ENCODE assay signal across 14 mouse cellular contexts in the genomic region with DNA sequence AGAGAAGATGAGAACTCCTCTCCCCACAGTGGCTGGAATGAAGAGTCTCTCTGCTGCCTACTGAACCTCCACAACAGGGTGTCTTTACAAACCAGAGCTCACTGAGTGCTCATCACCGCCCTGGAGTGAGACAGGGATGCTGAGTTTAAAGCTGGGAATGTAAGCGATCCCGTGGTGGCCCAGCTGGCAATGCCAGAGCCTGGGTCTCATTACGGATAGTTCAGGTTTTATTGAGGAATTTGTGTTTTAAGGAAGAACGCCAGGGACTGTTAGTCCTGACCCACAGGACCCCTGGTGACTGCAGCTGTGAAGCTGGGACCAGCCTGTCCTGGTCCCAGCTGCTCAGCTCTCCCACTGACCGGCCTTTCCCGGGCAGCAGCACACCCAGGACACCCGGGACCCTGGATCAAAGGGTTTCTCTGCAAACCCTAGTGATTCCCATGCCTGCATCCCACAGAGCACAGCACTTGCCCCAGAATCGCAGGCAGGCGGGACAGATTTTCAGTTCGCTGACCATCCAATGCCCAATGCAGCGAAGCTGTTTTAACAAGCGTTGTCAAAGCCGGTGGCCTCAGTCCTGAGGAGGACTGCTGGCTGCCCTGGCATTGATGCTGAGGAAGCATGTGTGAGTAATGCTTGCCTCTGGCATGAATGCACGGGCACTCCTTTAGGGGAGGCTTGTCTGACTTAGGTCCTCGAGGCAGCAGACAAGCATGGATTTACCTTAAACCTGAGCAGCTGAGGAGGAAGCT.
A peak's percentile ranks its signal among the peaks of the same experiment; 100 is the strongest.
DNase-seq lines count a peak whose midpoint lies in the region; ATAC-seq and TF ChIP-seq lines count a peak whose summit lies in the region.
"Had no signal": no experiment of that assay in that cellular context is flagged by ENCODE, and none has a peak within 500 bp of the region (broad histone marks: within the 10 kb centered on the region; RNA-seq: fewer than 3 reads in every experiment).

No protein-coding gene starts in this region.

- H3K9ac ChIP-seq in forebrain, embryonic 14.5 days (ENCODE audit: low read length), result no peak overlapping the region
- H3K9ac ChIP-seq in stomach, embryonic 16.5 days (ENCODE audit: low read length), result no peak overlapping the region
- no peak overlapping the region for H3K9ac ChIP-seq in stomach, postnatal 0 days (ENCODE audit: low read length)
- H3K9ac ChIP-seq in limb, embryonic 15.5 days, result no peak overlapping the region
- no peak overlapping the region for H3K9ac ChIP-seq in intestine, embryonic 16.5 days (ENCODE audit: low read depth, low read length)

- no peak overlapping the region for H3K4me2 ChIP-seq in forebrain, embryonic 14.5 days (ENCODE audit: low read length)
- no peak overlapping the region for H3K4me2 ChIP-seq in stomach, embryonic 16.5 days (ENCODE audit: low read depth, low read length)
- no peak overlapping the region for H3K4me2 ChIP-seq in stomach, postnatal 0 days (replicated peaks; ENCODE audit: low read depth)
- peak overlapping the region; percentile 3; the same call in 1 of the 2 replicates for H3K4me2 ChIP-seq in limb, embryonic 15.5 days
- no peak overlapping the region for H3K4me2 ChIP-seq in intestine, embryonic 16.5 days (ENCODE audit: low read depth, low read length)

- H3K4me1 ChIP-seq in forebrain, embryonic 10.5 days, result peaks cover 36% of the 10 kb centered on the region
- H3K4me1 ChIP-seq in forebrain, embryonic 14.5 days (ENCODE audit: control insufficient read depth, insufficient read depth, low read length), result no peaks in the 10 kb centered on the region
- peaks cover 14% of the 10 kb centered on the region; the same call in 1 of the 2 replicates for H3K4me1 ChIP-seq in stomach, embryonic 16.5 days (ENCODE audit: control insufficient read depth, insufficient read depth, low read length)
- no peaks in the 10 kb centered on the region for H3K4me1 ChIP-seq in stomach, postnatal 0 days (replicated peaks; ENCODE audit: control insufficient read depth, insufficient read depth)
- H3K4me1 ChIP-seq in limb, embryonic 15.5 days, result peaks cover 41% of the 10 kb centered on the region
- peaks cover 14% of the 10 kb centered on the region for H3K4me1 ChIP-seq in intestine, embryonic 16.5 days (ENCODE audit: control insufficient read depth, insufficient read depth, low read length)
- H3K4me1 ChIP-seq: megakaryocyte, embryonic 14.5 days had no signal

- no peaks in the 10 kb centered on the region for H3K36me3 ChIP-seq in forebrain, embryonic 10.5 days (replicated peaks)
- H3K36me3 ChIP-seq in forebrain, embryonic 14.5 days (ENCODE audit: control insufficient read depth, insufficient read depth, low read length), result no peaks in the 10 kb centered on the region
- no peaks in the 10 kb centered on the region for H3K36me3 ChIP-seq in stomach, embryonic 16.5 days (ENCODE audit: control insufficient read depth, insufficient read depth, low read length)
- H3K36me3 ChIP-seq in stomach, postnatal 0 days (ENCODE audit: control insufficient read depth, insufficient read depth, low read length), result no peaks in the 10 kb centered on the region
- H3K36me3 ChIP-seq in limb, embryonic 15.5 days, result no peaks in the 10 kb centered on the region
- H3K36me3 ChIP-seq in intestine, embryonic 16.5 days (ENCODE audit: control insufficient read depth, insufficient read depth, low read length), result no peaks in the 10 kb centered on the region

- no peak for ATAC-seq in forebrain, embryonic 14.5 days
- no peak for ATAC-seq in stomach, embryonic 16.5 days (ENCODE audit: insufficient read depth, low FRiP score)
- no peak for ATAC-seq in stomach, postnatal 0 days (ENCODE audit: low FRiP score, low TSS enrichment)
- ATAC-seq in limb, embryonic 15.5 days (ENCODE audit: insufficient number of reproducible peaks, low FRiP score, low TSS enrichment, low read depth), result no peak
- no peak for ATAC-seq in intestine, embryonic 16.5 days
- ATAC-seq: forebrain, embryonic 16.5 days had no signal

- no peak for DNase-seq in forebrain, embryonic 10.5 days (ENCODE audit: extremely low spot score, low spot score)
- no peak for DNase-seq in forebrain, embryonic 14.5 days (ENCODE audit: low spot score)
- DNase-seq in stomach, postnatal 0 days (ENCODE audit: low spot score), result no peak
- DNase-seq in testis, postnatal 10 days (ENCODE audit: low spot score), result peak; percentile 50
- DNase-seq in kidney, postnatal 10 days, result no peak
- DNase-seq: cerebellum, adult 11-12 months; heart, postnatal 14 days; spleen, adult 18-20 months had no signal

- H3K27ac ChIP-seq in forebrain, embryonic 10.5 days, result peak overlapping the region; percentile 26; the same call in 1 of the 2 replicates
- H3K27ac ChIP-seq in forebrain, embryonic 14.5 days (ENCODE audit: low read depth, low read length), result no peak overlapping the region
- 0 out of 2 replicates have a peak overlapping the region, but pooled peaks have one; percentile 6 for H3K27ac ChIP-seq in stomach, embryonic 16.5 days (ENCODE audit: low read length)
- no peak overlapping the region for H3K27ac ChIP-seq in stomach, postnatal 0 days (replicated peaks)
- no peak overlapping the region for H3K27ac ChIP-seq in limb, embryonic 15.5 days
- no peak overlapping the region for H3K27ac ChIP-seq in intestine, embryonic 16.5 days (ENCODE audit: low read length)
- H3K27ac ChIP-seq: layer of hippocampus, adult 2 months had no signal

- TF ChIP-seq EP300 in stomach, postnatal 0 days (optimal IDR thresholded peaks at IDR 0.05), result no peak

- TF ChIP-seq CTCF in stomach, postnatal 0 days (IDR thresholded peaks at IDR 0.05; ENCODE audit: low read depth), result no peak

- WGBS in forebrain, embryonic 10.5 days, result 54% methylated on average over 16 of the region's 16 CpGs
- WGBS in forebrain, embryonic 14.5 days, result 40% methylated on average over 16 of the region's 16 CpGs
- WGBS in stomach, embryonic 16.5 days, result 63% methylated on average over 16 of the region's 16 CpGs
- 58% methylated on average over 16 of the region's 16 CpGs for WGBS in stomach, postnatal 0 days
- WGBS in limb, embryonic 15.5 days, result 33% methylated on average over 16 of the region's 16 CpGs
- 59% methylated on average over 16 of the region's 16 CpGs for WGBS in intestine, embryonic 16.5 days

- H3K9me3 ChIP-seq in forebrain, embryonic 10.5 days, result no peaks in the 10 kb centered on the region
- H3K9me3 ChIP-seq in forebrain, embryonic 14.5 days (replicated peaks; ENCODE audit: control insufficient read depth, low read length), result no peaks in the 10 kb centered on the region
- no peaks in the 10 kb centered on the region for H3K9me3 ChIP-seq in stomach, embryonic 16.5 days (replicated peaks; ENCODE audit: control insufficient read depth, low read length)
- no peaks in the 10 kb centered on the region for H3K9me3 ChIP-seq in stomach, postnatal 0 days (ENCODE audit: control insufficient read depth, low read length)
- no peaks in the 10 kb centered on the region for H3K9me3 ChIP-seq in limb, embryonic 15.5 days
- no peaks in the 10 kb centered on the region for H3K9me3 ChIP-seq in intestine, embryonic 16.5 days (ENCODE audit: control insufficient read depth, low read length)

- no peak overlapping the region for H3K4me3 ChIP-seq in forebrain, embryonic 10.5 days
- no peak overlapping the region for H3K4me3 ChIP-seq in forebrain, embryonic 14.5 days (ENCODE audit: low read depth, low read length)
- H3K4me3 ChIP-seq in stomach, embryonic 16.5 days (replicated peaks; ENCODE audit: low read length), result no peak overlapping the region
- H3K4me3 ChIP-seq in stomach, postnatal 0 days (ENCODE audit: low read depth, low read length), result no peak overlapping the region
- H3K4me3 ChIP-seq in limb, embryonic 15.5 days, result no peak overlapping the region
- H3K4me3 ChIP-seq in intestine, embryonic 16.5 days (ENCODE audit: low read length), result no peak overlapping the region
- H3K4me3 ChIP-seq: layer of hippocampus, adult 2 months; megakaryocyte, embryonic 14.5 days had no signal

- no peaks in the 10 kb centered on the region for H3K27me3 ChIP-seq in forebrain, embryonic 10.5 days (ENCODE audit: poor library complexity, severe bottlenecking)
- no peaks in the 10 kb centered on the region for H3K27me3 ChIP-seq in forebrain, embryonic 14.5 days (replicated peaks; ENCODE audit: control insufficient read depth, insufficient read depth, low read length)
- H3K27me3 ChIP-seq in stomach, embryonic 16.5 days (ENCODE audit: control insufficient read depth, insufficient read depth, low read length), result no peaks in the 10 kb centered on the region
- H3K27me3 ChIP-seq in stomach, postnatal 0 days (ENCODE audit: control insufficient read depth, insufficient read depth, low read length), result no peaks in the 10 kb centered on the region
- peaks cover 4% of the 10 kb centered on the region; the same call in 1 of the 2 replicates for H3K27me3 ChIP-seq in limb, embryonic 15.5 days
- no peaks in the 10 kb centered on the region for H3K27me3 ChIP-seq in intestine, embryonic 16.5 days (replicated peaks; ENCODE audit: control insufficient read depth, insufficient read depth, low read length)

Comparison
In these comparisons a context has a peak if more than half of its experiments do, and no peak if none do; other contexts are left out.
1. H3K27ac ChIP-seq: peak in forebrain, embryonic 10.5 days (single experiment) and stomach, embryonic 16.5 days (single experiment); none in forebrain, embryonic 14.5 days (single experiment), stomach, postnatal 0 days (single experiment), limb, embryonic 15.5 days (single experiment) and intestine, embryonic 16.5 days (single experiment).